Mouse (Mus musculus): ENCODE measurements around the gene Gorasp2.

Gene Gorasp2

GRCm38 (mm10) chr2:70751655-70752054 lies 90.3 kb downstream of the Gorasp2 start:
- no peak for DNase-seq

GRCm38 (mm10) chr2:70752149-70752548 lies 90.8 kb downstream of the Gorasp2 start:
- DNase-seq, result no peak
